Mouse (Mus musculus) kidney, embryonic 14.5 days (tissue): ENCODE data around the gene A930018P22Rik. TPM values are rescaled to one million over a fixed set of nuclear protein-coding genes. Genes with fewer than 3 reads are reported as not detected.

Experiments used
- ATAC-seq: fragments of 200-750 bp; cut with Nextera tagmentation; 2 replicates; pipeline ENCODE4 v1.8.0; 2017; ENCODE audit warnings: moderate number of reproducible peaks, mild to moderate bottlenecking, moderate TSS enrichment, moderate library complexity; ENCODE audit not compliant: low FRiP score, low TSS enrichment
- H3K27ac ChIP-seq: fragments of 300-500 bp; sonication (generic); 2 replicates; pipeline ENCODE4 v1.5.1; 2014; ENCODE audit warnings: low read depth, mild to moderate bottlenecking, low read length, moderate library complexity, mixed read lengths
- H3K27me3 ChIP-seq: fragments of 300-500 bp; sonication (generic); 2 replicates; pipeline ENCODE4 v1.6.1; 2014; ENCODE audit warnings: mild to moderate bottlenecking, low read length; ENCODE audit not compliant: control insufficient read depth, insufficient read depth
- H3K36me3 ChIP-seq: fragments of 300-500 bp; sonication (generic); 2 replicates; pipeline ENCODE4 v1.6.1; 2014; ENCODE audit warnings: low read length, mixed read lengths; ENCODE audit not compliant: control insufficient read depth, insufficient read depth
- H3K4me1 ChIP-seq: fragments of 300-500 bp; sonication (generic); 2 replicates; pipeline ENCODE4 v1.6.1; 2014; ENCODE audit warnings: low read length, mixed read lengths; ENCODE audit not compliant: control insufficient read depth, insufficient read depth
- H3K4me2 ChIP-seq: fragments of 300-500 bp; sonication (generic); replicated peaks from 2 replicates; pipeline ENCODE4 v1.6.1; 2014; ENCODE audit warnings: low read depth, mild to moderate bottlenecking, low read length
- H3K4me3 ChIP-seq: fragments of 300-500 bp; sonication (generic); 2 replicates; pipeline ENCODE4 v1.5.1; 2014; ENCODE audit warnings: mild to moderate bottlenecking, low read length
- H3K9ac ChIP-seq: fragments of 300-500 bp; sonication (generic); 2 replicates; pipeline ENCODE4 v1.6.1; 2014; ENCODE audit warnings: low read depth, mild to moderate bottlenecking, low read length, moderate library complexity
- H3K9me3 ChIP-seq: fragments of 300-500 bp; sonication (generic); 2 replicates; pipeline ENCODE4 v1.6.1; 2016; ENCODE audit warnings: low read length; ENCODE audit not compliant: control insufficient read depth
- WGBS: fragments of 180-500 bp; shearing (Covaris S2); extraction: QIAGEN DNeasy Blood & Tissue Kit; methylation state at CpG from one replicate; pipeline ENCODE4 v1.1.7; 2014; 5-methylcytosine and 5-hydroxymethylcytosine counted together
- polyA plus RNA-seq: library from polyadenylated mRNA; unstranded; fragments of >200 nt; fragmentation: Nextera tagmentation; extraction: Ambion mirVana; gene quantifications from 2 replicates; pipeline ENCODE4 v1.2.1, GENCODE M21; 2014

A930018P22Rik gene
- polyA plus RNA-seq, 1 experiment from 2014 or later = 0.27 TPM

GRCm38 (mm10) chr2:104144004-104144403, 21.4 kb downstream of the A930018P22Rik start:
- 88% methylated on average over 12 of the region's 12 CpGs for WGBS
- H3K4me2 ChIP-seq = no peak overlapping the region
- no peak for ATAC-seq
- H3K9ac ChIP-seq = no peak overlapping the region
- no peak overlapping the region for H3K27ac ChIP-seq
- H3K4me3 ChIP-seq = no peak overlapping the region
- H3K27me3 ChIP-seq = no peaks in the 10 kb centered on the region
- H3K9me3 ChIP-seq = no peaks in the 10 kb centered on the region
- H3K4me1 ChIP-seq = 0 out of 2 replicates have a peak, but pooled peaks cover 5% of the 10 kb centered on the region
- H3K36me3 ChIP-seq = no peaks in the 10 kb centered on the region

DNA sequence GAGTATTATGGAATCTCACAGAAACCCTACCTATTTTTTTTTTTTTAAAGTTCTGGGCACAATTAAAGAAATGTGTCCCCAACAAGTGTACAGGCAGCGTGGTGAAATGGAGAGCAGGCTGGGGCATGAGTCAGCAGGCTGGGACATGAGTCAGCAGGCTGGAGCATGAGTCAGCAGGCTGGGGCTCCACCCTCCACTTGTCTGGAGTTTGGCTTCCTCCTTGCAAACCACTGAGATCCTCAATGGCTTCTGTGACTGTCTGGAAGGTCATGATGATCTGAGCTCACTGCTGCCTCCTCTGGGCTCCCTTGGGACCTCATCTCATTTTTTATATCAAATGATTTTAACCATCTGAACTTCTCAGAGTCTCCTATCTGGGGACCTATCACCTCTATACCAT, 23.4 kb downstream of the A930018P22Rik start:
- Histone ChIP-seq H3K36me3 (no peaks in the 10 kb centered on the region), H3K9ac (no peak overlapping the region), H3K4me3 (no peak overlapping the region), H3K4me2 (no peak overlapping the region), H3K27ac (no peak overlapping the region), H3K9me3 (no peaks in the 10 kb centered on the region), H3K4me1 (0 out of 2 replicates have a peak, but pooled peaks cover 5% of the 10 kb centered on the region), H3K27me3 (no peaks in the 10 kb centered on the region)
- WGBS = 79% methylated on average over 1 of the region's 1 CpGs
- no peak for ATAC-seq

GRCm38 (mm10) chr2:104147910-104148561, 25.5 kb downstream of the A930018P22Rik start:
- 20% methylated on average over 4 of the region's 4 CpGs for WGBS
- peak overlapping the region; percentile 37; the same call in 1 of the 2 replicates for H3K27ac ChIP-seq
- H3K4me3 ChIP-seq = no peak overlapping the region
- H3K27me3 ChIP-seq = no peaks in the 10 kb centered on the region
- ATAC-seq = peak; percentile 75
- no peaks in the 10 kb centered on the region for H3K9me3 ChIP-seq
- no peak overlapping the region for H3K9ac ChIP-seq
- H3K4me1 ChIP-seq = 0 out of 2 replicates have a peak, but pooled peaks cover 5% of the 10 kb centered on the region
- no peak overlapping the region for H3K4me2 ChIP-seq
- no peaks in the 10 kb centered on the region for H3K36me3 ChIP-seq

DNA sequence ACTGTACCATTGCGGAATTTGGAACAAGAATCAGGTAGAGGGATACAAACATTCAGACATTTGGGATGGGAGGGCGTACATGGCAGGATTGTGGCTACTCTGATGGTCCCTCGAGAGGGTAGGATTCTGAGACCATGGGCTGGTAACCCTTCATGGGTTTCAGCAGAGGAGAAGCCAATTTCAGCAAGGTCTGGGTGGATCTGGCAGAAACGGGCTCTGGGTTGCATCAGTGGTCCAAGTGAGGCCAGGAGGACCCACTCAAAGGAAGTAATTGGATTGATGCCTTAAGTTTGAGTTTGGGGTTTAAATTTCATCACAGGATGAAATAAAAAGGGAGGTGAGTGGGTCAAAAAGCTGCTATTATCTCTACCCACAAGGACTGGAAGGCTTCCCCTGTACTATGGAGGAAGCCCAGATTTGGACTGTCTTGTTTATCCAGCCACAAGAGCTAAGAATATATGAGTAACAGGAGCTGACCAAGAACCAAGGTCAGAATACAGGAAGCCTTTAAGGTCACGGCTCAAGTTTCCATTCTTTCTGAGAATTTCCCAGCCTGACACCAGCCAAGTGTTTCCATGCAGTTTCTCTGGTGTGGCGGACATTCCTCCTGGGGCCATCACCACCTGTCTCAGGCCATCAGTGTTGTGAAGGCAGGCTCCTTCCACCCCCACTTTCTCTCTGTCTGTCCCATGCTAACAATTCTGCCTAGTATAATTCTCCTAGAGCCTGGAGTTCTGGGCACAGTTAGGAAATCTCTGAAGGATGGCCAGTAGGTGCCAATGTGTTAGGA, 28.2 kb downstream of the A930018P22Rik start:
- WGBS = 69% methylated on average over 6 of the region's 6 CpGs
- ATAC-seq = no peak

GRCm38 (mm10) chr2:104153345-104153744, 30.8 kb downstream of the A930018P22Rik start:
- Histone ChIP-seq H3K4me1 (0 out of 2 replicates have a peak, but pooled peaks cover 7% of the 10 kb centered on the region), H3K4me3 (no peak overlapping the region), H3K27ac (no peak overlapping the region), H3K36me3 (no peaks in the 10 kb centered on the region), H3K9ac (no peak overlapping the region), H3K4me2 (no peak overlapping the region), H3K27me3 (no peaks in the 10 kb centered on the region), H3K9me3 (no peaks in the 10 kb centered on the region)
- 83% methylated on average over 4 of the region's 4 CpGs for WGBS
- no peak for ATAC-seq

More for the DNA sequence above, 28.2 kb downstream of the A930018P22Rik start:
- 0 out of 2 replicates have a peak, but pooled peaks cover 5% of the 10 kb centered on the region for H3K4me1 ChIP-seq
- no peak overlapping the region for H3K27ac ChIP-seq
- H3K9ac ChIP-seq = no peak overlapping the region
- no peak overlapping the region for H3K4me3 ChIP-seq
- H3K9me3 ChIP-seq = no peaks in the 10 kb centered on the region
- H3K27me3 ChIP-seq = no peaks in the 10 kb centered on the region
- no peak overlapping the region for H3K4me2 ChIP-seq
- no peaks in the 10 kb centered on the region for H3K36me3 ChIP-seq

DNA sequence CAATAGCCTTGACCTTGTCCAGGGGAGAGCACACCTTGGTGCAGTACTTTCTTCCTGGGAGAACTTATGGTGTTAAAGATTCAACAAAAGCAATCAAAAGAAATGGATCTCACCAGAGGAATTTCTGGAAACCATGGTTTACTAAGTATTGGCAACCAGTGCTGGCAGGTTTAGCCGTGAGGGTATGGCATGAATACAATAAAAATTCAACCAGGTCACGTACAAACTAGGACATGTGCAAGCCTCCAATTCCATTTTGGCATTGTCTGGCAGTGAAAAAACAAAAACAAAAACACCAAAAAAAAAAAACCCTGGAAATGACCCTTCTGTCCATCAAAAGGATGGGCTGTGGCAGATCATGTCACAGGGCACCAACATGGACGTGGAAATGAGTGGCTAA, 31.3 kb downstream of the A930018P22Rik start:
- no peak for ATAC-seq
- no peaks in the 10 kb centered on the region for H3K9me3 ChIP-seq

GRCm38 (mm10) chr2:104157831-104158230, 35.3 kb downstream of the A930018P22Rik start:
- Histone ChIP-seq H3K9me3 (no peaks in the 10 kb centered on the region), H3K36me3 (no peaks in the 10 kb centered on the region), H3K27me3 (no peaks in the 10 kb centered on the region), H3K27ac (no peak overlapping the region), H3K9ac (no peak overlapping the region), H3K4me2 (no peak overlapping the region), H3K4me1 (0 out of 2 replicates have a peak, but pooled peaks cover 3% of the 10 kb centered on the region), H3K4me3 (no peak overlapping the region)
- 63% methylated on average over 4 of the region's 4 CpGs for WGBS
- no peak for ATAC-seq

More for the DNA sequence above, 31.3 kb downstream of the A930018P22Rik start:
- Histone ChIP-seq H3K9ac (no peak overlapping the region), H3K27me3 (no peaks in the 10 kb centered on the region), H3K4me2 (no peak overlapping the region), H3K4me3 (no peak overlapping the region), H3K36me3 (no peaks in the 10 kb centered on the region), H3K27ac (no peak overlapping the region), H3K4me1 (0 out of 2 replicates have a peak, but pooled peaks cover 3% of the 10 kb centered on the region)
- 82% methylated on average over 3 of the region's 3 CpGs for WGBS

- H3K9me3 ChIP-seq = no peaks in the 10 kb centered on the region
- no peak overlapping the region for H3K27ac ChIP-seq
- H3K9ac ChIP-seq = no peak overlapping the region
- no peaks in the 10 kb centered on the region for H3K27me3 ChIP-seq
- 41% methylated on average over 7 of the region's 7 CpGs for WGBS
- no peaks in the 10 kb centered on the region for H3K36me3 ChIP-seq
- no peak overlapping the region for H3K4me3 ChIP-seq
- H3K4me2 ChIP-seq = no peak overlapping the region
- ATAC-seq = peak; percentile 81; the same call in 1 of the 2 replicates
- H3K4me1 ChIP-seq = 0 out of 2 replicates have a peak, but pooled peaks cover 3% of the 10 kb centered on the region
These were observed 40.8 kb downstream of the A930018P22Rik start for GRCm38 (mm10) chr2:104163418-104163817.
